Mouse (Mus musculus): Measurements from ENCODE around the gene Sepsecs. TPM values are rescaled to one million over a fixed set of nuclear protein-coding genes. Genes with fewer than 3 reads are reported as not detected.

Gene Sepsecs
- polyA plus RNA-seq, 1 experiment from 2014 or later, result 5.4 TPM

DNA sequence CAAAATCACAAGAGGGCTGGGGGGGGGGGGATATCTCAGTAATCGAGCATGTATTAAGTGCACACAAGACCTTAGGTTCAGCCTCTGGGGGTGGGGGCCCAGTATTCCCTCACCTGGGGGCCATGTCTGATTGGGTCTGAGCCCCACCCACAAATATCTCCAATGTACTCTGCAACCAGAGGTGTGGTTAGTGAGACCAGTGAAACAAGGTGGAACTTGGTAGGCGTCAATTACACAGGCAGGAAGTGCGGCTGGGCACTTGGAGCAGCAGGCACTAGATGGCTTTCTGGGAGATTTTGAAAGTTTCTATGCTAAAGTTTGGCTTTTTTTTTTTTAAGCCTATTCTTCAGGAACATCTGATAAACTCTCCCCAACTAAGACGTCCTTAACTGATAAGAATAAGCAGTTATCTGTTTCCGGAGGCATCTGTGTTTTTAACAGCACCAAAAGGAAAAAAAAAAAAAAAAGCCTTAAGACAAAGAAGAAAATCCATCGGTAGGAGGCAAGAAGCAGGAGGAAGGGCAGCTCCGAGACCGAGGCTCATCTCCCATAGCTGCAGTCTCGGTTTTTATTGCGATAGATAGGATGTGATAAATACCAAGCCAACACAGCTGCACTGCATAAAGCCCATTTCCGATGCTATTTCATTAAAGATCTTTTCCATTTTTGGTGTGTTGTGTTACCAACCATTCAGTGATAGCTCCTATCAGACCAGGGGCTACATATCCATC is 33.3 kb downstream of the Sepsecs start:
- Histone ChIP-seq H3K27me3 (ENCODE audit: control insufficient read depth, insufficient read depth, low read length) (no peaks in the 10 kb centered on the region), H3K9me3 (replicated peaks; ENCODE audit: control insufficient read depth, low read length) (no peaks in the 10 kb centered on the region), H3K4me1 (ENCODE audit: control insufficient read depth, insufficient read depth, low read length) (peaks cover 2% of the 10 kb centered on the region; the same call in 1 of the 2 replicates), H3K27ac (ENCODE audit: low read depth, low read length) (no peak overlapping the region), H3K9ac (ENCODE audit: low read depth, low read length) (no peak overlapping the region), H3K36me3 (ENCODE audit: control insufficient read depth, insufficient read depth, low read length) (no peaks in the 10 kb centered on the region), H3K4me3 (ENCODE audit: low read depth, low read length) (no peak overlapping the region), H3K4me2 (no peak overlapping the region)
- ATAC-seq (replicated peaks; ENCODE audit: insufficient number of reproducible peaks, low FRiP score, low TSS enrichment), result no peak
- WGBS (ENCODE audit: insufficient replicate concordance), result 42% methylated on average over 11 of the region's 11 CpGs

DNA sequence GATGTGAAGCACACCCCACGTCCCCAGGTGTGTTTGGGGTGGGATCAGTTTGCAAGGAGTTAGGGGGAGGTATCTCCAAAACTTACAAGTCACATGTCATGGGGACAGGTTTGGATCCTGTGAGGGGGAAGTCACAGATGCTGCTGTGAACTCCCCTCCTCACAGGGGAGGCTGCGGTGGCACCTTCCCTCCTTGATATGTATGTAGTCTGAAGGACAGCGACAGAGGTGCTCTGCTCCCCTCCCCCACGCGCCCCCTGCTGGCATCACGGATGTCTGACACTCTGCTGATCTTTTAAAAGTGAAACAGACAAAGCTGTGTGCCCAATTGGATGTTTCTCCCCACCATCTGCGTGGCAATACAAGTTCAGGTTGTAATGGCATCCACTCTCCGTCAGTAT is 35.5 kb downstream of the Sepsecs start:
- Histone ChIP-seq H3K4me2 (no peak overlapping the region), H3K9ac (ENCODE audit: low read depth, low read length) (no peak overlapping the region), H3K27ac (ENCODE audit: low read depth, low read length) (no peak overlapping the region), H3K4me3 (ENCODE audit: low read depth, low read length) (no peak overlapping the region), H3K36me3 (ENCODE audit: control insufficient read depth, insufficient read depth, low read length) (no peaks in the 10 kb centered on the region), H3K27me3 (ENCODE audit: control insufficient read depth, insufficient read depth, low read length) (no peaks in the 10 kb centered on the region), H3K4me1 (ENCODE audit: control insufficient read depth, insufficient read depth, low read length) (peaks cover 2% of the 10 kb centered on the region; the same call in 1 of the 2 replicates), H3K9me3 (replicated peaks; ENCODE audit: control insufficient read depth, low read length) (no peaks in the 10 kb centered on the region)
- 20% methylated on average over 8 of the region's 8 CpGs for WGBS (ENCODE audit: insufficient replicate concordance)
- no peak; the same call in 1 of the 2 replicates for ATAC-seq (replicated peaks; ENCODE audit: insufficient number of reproducible peaks, low FRiP score, low TSS enrichment)

DNA sequence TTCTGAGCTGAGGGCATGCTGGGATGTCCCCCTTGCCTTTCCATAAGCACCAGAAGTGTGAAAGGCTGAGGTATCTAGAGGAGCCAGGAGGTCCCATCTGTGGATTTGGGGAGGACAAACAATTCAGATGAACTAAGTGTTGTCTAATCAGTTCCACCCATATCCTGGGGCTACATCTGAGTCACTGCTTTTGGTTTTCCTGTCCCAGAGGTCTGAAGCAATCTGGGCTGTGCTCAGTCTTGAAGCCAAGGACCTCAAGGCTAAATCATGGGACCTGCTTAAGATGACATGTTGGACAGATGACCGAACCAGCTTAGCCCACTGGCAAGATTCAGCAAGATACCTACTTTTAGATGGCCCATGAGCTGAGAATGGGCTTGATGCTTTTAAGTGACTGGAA is 39.0 kb downstream of the Sepsecs start:
- Histone ChIP-seq H3K4me3 (ENCODE audit: low read depth, low read length) (no peak overlapping the region), H3K9me3 (replicated peaks; ENCODE audit: control insufficient read depth, low read length) (no peaks in the 10 kb centered on the region), H3K36me3 (ENCODE audit: control insufficient read depth, insufficient read depth, low read length) (no peaks in the 10 kb centered on the region), H3K4me1 (ENCODE audit: control insufficient read depth, insufficient read depth, low read length) (peaks cover 2% of the 10 kb centered on the region; the same call in 1 of the 2 replicates), H3K27me3 (ENCODE audit: control insufficient read depth, insufficient read depth, low read length) (no peaks in the 10 kb centered on the region), H3K9ac (ENCODE audit: low read depth, low read length) (no peak overlapping the region), H3K27ac (ENCODE audit: low read depth, low read length) (no peak overlapping the region), H3K4me2 (no peak overlapping the region)
- no peak for ATAC-seq (replicated peaks; ENCODE audit: insufficient number of reproducible peaks, low FRiP score, low TSS enrichment)
- WGBS (ENCODE audit: insufficient replicate concordance), result 85% methylated on average over 1 of the region's 1 CpGs

DNA sequence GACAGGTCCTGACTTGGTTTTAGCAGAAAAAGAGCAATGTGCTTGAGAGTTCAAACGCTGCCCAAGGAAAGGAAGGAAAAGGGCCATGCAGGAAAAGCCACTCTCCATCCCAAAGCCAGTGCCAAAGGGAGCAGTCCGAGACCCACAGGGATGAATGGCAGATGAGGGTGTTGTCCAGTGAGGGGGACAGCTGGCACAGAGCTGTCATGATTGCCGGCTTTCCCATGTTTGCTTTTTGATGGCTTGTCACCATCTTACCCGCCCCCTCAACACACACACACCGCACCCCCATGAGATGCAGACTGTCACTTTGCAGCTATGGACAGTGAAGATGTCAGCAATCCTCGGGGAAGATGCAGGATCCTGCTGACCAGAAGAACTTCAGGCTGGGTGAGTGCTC is 40.3 kb downstream of the Sepsecs start:
- no peak overlapping the region for H3K9ac ChIP-seq (ENCODE audit: low read depth, low read length)
- no peaks in the 10 kb centered on the region for H3K36me3 ChIP-seq (ENCODE audit: control insufficient read depth, insufficient read depth, low read length)
- H3K27ac ChIP-seq (ENCODE audit: low read depth, low read length), result no peak overlapping the region
- no peaks in the 10 kb centered on the region for H3K27me3 ChIP-seq (ENCODE audit: control insufficient read depth, insufficient read depth, low read length)
- H3K4me2 ChIP-seq, result no peak overlapping the region
- no peak for ATAC-seq (replicated peaks; ENCODE audit: insufficient number of reproducible peaks, low FRiP score, low TSS enrichment)
- WGBS (ENCODE audit: insufficient replicate concordance), result 75% methylated on average over 6 of the region's 6 CpGs
- H3K4me1 ChIP-seq (ENCODE audit: control insufficient read depth, insufficient read depth, low read length), result no peaks in the 10 kb centered on the region
- no peaks in the 10 kb centered on the region for H3K9me3 ChIP-seq (replicated peaks; ENCODE audit: control insufficient read depth, low read length)
- no peak overlapping the region for H3K4me3 ChIP-seq (ENCODE audit: low read depth, low read length)

DNA sequence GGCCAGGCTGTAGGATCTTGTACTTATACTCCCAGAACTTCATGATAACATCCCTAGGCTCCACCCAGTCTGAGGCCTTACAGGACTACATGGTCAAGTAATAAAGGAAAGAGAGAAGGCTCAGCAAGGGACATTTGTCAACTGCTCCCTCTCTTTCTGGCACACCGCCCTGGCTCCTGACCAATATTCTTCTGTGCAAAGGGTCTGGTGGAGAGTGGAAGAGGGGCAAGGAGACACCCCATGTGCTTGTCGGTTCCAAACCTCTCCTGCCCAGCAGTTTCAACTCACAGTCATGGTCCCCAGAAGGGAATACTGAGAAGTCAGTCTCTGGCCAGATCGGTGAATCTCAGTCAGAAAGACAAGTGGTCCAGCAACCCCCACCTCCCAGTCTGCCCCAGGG is 40.7 kb downstream of the Sepsecs start:
- no peaks in the 10 kb centered on the region for H3K9me3 ChIP-seq (replicated peaks; ENCODE audit: control insufficient read depth, low read length)
- H3K4me3 ChIP-seq (ENCODE audit: low read depth, low read length), result no peak overlapping the region
- H3K36me3 ChIP-seq (ENCODE audit: control insufficient read depth, insufficient read depth, low read length), result no peaks in the 10 kb centered on the region
- H3K9ac ChIP-seq (ENCODE audit: low read depth, low read length), result no peak overlapping the region
- WGBS (ENCODE audit: insufficient replicate concordance), result 74% methylated on average over 3 of the region's 3 CpGs
- no peak for ATAC-seq (replicated peaks; ENCODE audit: insufficient number of reproducible peaks, low FRiP score, low TSS enrichment)
- H3K4me2 ChIP-seq, result no peak overlapping the region
- no peaks in the 10 kb centered on the region for H3K27me3 ChIP-seq (ENCODE audit: control insufficient read depth, insufficient read depth, low read length)
- H3K4me1 ChIP-seq (ENCODE audit: control insufficient read depth, insufficient read depth, low read length), result no peaks in the 10 kb centered on the region
- H3K27ac ChIP-seq (ENCODE audit: low read depth, low read length), result no peak overlapping the region

DNA sequence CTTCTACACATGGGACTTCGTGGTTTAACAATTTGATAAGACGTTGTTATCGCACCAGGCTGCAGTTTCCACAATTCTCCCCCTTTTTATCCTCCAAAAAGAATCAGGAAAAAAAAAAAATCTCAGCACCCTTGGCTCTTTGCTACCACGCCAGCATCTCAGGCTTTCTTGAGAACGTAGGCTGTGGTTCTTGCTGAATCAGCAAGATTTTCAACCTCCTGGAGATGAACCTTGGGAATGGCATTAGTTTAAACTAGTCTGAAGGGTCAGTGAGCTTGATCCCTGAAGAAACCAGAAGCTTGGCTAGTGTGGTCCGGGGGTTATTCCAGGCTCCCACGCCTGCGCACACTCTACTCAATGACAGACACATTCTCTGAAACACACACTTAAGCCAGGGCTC is 41.8 kb downstream of the Sepsecs start:
- 74% methylated on average over 8 of the region's 8 CpGs for WGBS (ENCODE audit: insufficient replicate concordance)
- no peaks in the 10 kb centered on the region for H3K27me3 ChIP-seq (ENCODE audit: control insufficient read depth, insufficient read depth, low read length)
- no peak overlapping the region for H3K4me3 ChIP-seq (ENCODE audit: low read depth, low read length)
- H3K4me2 ChIP-seq, result no peak overlapping the region
- H3K9me3 ChIP-seq (replicated peaks; ENCODE audit: control insufficient read depth, low read length), result no peaks in the 10 kb centered on the region
- no peak overlapping the region for H3K9ac ChIP-seq (ENCODE audit: low read depth, low read length)
- no peaks in the 10 kb centered on the region for H3K36me3 ChIP-seq (ENCODE audit: control insufficient read depth, insufficient read depth, low read length)
- no peak for ATAC-seq (replicated peaks; ENCODE audit: insufficient number of reproducible peaks, low FRiP score, low TSS enrichment)
- H3K27ac ChIP-seq (ENCODE audit: low read depth, low read length), result no peak overlapping the region
- no peaks in the 10 kb centered on the region for H3K4me1 ChIP-seq (ENCODE audit: control insufficient read depth, insufficient read depth, low read length)

DNA sequence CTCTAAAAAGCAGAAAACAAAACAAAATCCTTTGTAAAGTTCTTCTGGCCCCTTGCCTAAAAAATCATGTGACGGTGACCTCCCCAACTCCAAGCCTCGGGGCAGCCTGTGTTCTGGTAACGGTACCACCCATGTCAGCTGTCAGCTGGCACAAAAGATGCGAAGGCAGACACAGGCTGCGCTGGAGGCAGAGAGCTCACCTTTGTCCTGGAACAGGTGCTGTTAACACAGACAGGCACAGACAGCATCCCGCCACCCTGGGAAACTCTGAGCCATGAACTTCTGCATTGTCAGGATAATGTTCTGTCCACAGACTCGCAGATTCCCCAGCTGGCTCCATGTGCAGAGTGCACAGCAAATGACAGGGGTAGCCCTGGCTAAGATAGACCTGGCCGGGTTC is 43.4 kb downstream of the Sepsecs start:
- H3K27me3 ChIP-seq (ENCODE audit: control insufficient read depth, insufficient read depth, low read length), result no peaks in the 10 kb centered on the region
- H3K27ac ChIP-seq (ENCODE audit: low read depth, low read length), result no peak overlapping the region
- no peak overlapping the region for H3K4me3 ChIP-seq (ENCODE audit: low read depth, low read length)
- 0 out of 2 replicates have a peak overlapping the region, but pooled peaks have one; percentile 18 for H3K9ac ChIP-seq (ENCODE audit: low read depth, low read length)
- H3K4me1 ChIP-seq (ENCODE audit: control insufficient read depth, insufficient read depth, low read length), result no peaks in the 10 kb centered on the region
- H3K36me3 ChIP-seq (ENCODE audit: control insufficient read depth, insufficient read depth, low read length), result no peaks in the 10 kb centered on the region
- 54% methylated on average over 8 of the region's 8 CpGs for WGBS (ENCODE audit: insufficient replicate concordance)
- H3K4me2 ChIP-seq, result peak overlapping the region; percentile 35
- ATAC-seq (replicated peaks; ENCODE audit: insufficient number of reproducible peaks, low FRiP score, low TSS enrichment), result no peak
- no peaks in the 10 kb centered on the region for H3K9me3 ChIP-seq (replicated peaks; ENCODE audit: control insufficient read depth, low read length)

DNA sequence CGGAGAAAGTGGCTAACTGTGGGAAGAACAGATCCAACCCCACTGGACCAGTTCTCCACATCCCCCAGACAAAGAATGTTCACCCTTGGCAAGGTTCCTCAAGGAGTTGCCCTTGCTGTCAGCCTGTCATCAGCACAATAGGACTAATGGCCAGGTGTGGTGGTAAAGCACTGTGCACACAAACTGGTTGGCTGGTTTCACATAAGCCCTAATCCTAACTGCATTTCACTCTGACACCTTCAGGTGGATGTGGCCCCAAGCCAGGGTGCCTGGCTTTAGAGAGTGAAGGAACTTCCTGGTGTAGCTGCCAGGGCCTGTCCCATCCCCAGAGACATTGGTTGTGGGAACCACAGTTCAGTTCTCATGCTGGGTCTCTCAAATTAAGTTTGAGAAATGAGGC is 44.6 kb downstream of the Sepsecs start:
- WGBS (ENCODE audit: insufficient replicate concordance), result 86% methylated on average over 1 of the region's 1 CpGs
- Histone ChIP-seq H3K9me3 (replicated peaks; ENCODE audit: control insufficient read depth, low read length) (no peaks in the 10 kb centered on the region), H3K9ac (ENCODE audit: low read depth, low read length) (no peak overlapping the region), H3K4me3 (ENCODE audit: low read depth, low read length) (no peak overlapping the region), H3K4me1 (ENCODE audit: control insufficient read depth, insufficient read depth, low read length) (no peaks in the 10 kb centered on the region), H3K36me3 (ENCODE audit: control insufficient read depth, insufficient read depth, low read length) (no peaks in the 10 kb centered on the region), H3K27ac (ENCODE audit: low read depth, low read length) (no peak overlapping the region), H3K27me3 (ENCODE audit: control insufficient read depth, insufficient read depth, low read length) (no peaks in the 10 kb centered on the region), H3K4me2 (no peak overlapping the region)
- no peak for ATAC-seq (replicated peaks; ENCODE audit: insufficient number of reproducible peaks, low FRiP score, low TSS enrichment)

DNA sequence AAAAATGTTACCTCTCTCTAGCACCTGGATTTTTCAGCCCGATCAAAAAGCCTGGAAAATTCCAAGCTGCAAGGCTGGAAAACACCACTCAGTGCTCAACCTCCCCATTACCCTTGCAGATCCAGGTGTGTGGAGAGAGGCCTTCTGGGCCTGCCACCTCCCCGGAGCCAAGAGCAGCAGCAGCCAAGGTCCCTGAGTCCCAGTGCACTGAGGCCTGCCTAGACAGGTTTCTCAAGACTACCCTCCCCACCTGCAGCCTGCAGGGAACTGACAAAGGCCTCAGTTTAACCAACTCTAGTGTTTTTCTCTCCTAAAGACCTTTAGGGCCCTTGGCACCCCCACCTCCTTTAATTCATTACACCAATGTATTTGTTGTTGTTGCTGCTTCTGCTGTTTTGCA is 46.4 kb downstream of the Sepsecs start:
- no peak for ATAC-seq (replicated peaks; ENCODE audit: insufficient number of reproducible peaks, low FRiP score, low TSS enrichment)
- no peaks in the 10 kb centered on the region for H3K9me3 ChIP-seq (replicated peaks; ENCODE audit: control insufficient read depth, low read length)
- 75% methylated on average over 2 of the region's 2 CpGs for WGBS (ENCODE audit: insufficient replicate concordance)

More for the DNA sequence above, 46.4 kb downstream of the Sepsecs start:
- H3K27ac ChIP-seq (ENCODE audit: low read depth, low read length), result no peak overlapping the region
- no peak overlapping the region for H3K4me3 ChIP-seq (ENCODE audit: low read depth, low read length)
- no peaks in the 10 kb centered on the region for H3K27me3 ChIP-seq (ENCODE audit: control insufficient read depth, insufficient read depth, low read length)
- H3K9ac ChIP-seq (ENCODE audit: low read depth, low read length), result no peak overlapping the region
- H3K4me2 ChIP-seq, result no peak overlapping the region
- peaks cover 4% of the 10 kb centered on the region; the same call in 1 of the 2 replicates for H3K4me1 ChIP-seq (ENCODE audit: control insufficient read depth, insufficient read depth, low read length)
- H3K36me3 ChIP-seq (ENCODE audit: control insufficient read depth, insufficient read depth, low read length), result no peaks in the 10 kb centered on the region
